Mouse (Mus musculus): Measurements from ENCODE around the gene Obox6.

Obox6 gene

DNA sequence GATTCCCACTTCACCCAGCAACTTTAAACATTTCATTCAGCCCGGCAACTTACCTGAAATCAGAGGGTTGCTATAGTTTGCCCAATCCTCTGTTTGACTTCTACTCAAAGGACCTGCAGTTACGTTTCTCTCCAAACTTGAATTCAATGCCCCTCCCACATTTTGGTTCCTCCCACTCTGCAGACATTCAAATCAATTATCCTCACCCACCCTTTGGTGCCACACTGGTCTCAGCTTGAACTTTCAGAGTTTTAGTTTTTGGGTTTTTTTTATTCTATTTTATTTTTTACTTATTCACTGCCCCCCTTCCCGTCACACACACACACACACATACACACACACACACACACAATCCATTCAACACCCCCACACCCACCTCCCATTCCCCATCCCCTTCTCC, at the start of gene Obox6:
Gene Obox6 (minus strand): TSS at position 101 of the 400 bp plus-strand sequence.
- DNase-seq (ENCODE audit: low spot score): no peak

DNA sequence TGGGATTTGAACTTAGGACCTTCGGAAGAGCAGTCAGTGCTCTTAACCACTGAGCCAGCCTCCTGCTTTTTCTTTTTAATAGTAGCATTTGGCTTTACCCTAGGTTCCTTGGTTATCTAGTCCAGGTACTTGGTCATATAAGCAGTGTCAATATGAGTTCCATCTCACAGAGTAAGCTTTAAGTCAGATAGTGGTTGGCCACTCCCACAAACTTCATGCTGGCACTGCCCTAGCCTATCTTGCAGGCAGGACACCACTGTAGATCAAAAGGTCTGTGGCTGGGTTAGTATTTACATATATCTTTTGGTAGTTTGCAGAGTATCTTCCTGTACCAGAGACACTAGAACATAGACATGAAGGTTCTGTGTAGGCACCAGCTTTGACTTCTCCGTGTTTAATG, 44.6 kb upstream of the Obox6 start:
- DNase-seq (ENCODE audit: low spot score): no peak

DNA sequence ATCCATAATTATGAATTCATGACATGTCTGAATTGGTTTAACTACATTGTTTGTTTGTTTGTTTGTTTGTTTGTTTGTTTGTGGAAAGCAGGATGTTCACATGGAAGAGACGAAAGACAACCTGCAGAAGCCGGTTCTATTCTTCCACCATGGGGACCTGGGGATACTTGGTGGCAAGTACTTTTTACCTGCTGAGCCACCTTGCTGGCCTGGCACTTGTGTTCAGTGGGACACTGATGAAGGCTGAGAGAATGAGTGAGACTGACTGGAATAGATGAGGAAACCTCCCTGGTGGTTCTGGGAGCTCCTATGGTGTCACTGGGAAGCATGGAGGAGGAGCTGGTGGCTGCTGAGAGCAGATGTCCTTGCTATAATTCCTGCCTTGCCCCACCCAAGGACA, 42.8 kb upstream of the Obox6 start, which contains the start of gene Crxos:
Gene Crxos (plus strand): TSS at position 301 of the 400 bp plus-strand sequence.
- no peak for DNase-seq (ENCODE audit: low spot score)

GRCm38 (mm10) chr7:15881831-15882230, 42.4 kb upstream of the Obox6 start:
- no peak for DNase-seq (ENCODE audit: low spot score)

DNA sequence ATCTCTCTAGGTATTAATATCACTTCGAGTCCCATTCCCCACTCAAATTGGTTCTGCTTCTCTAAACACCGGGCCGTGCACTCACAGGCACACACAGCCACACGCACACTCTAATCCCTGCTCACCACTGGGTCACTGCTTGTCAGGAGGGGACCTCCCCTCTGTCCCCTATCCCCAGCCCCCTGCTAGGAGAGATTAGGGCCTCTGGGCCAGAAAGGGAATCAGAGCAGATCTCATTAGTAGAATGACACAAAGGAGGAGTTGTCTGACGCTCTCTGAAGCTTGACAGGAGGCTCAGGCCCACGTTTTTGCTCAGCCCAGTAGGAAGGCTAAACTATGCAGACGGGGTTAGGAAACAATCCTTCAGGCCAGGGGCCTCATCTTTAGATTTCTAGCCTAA, 41.9 kb upstream of the Obox6 start:
- no peak for DNase-seq (ENCODE audit: low spot score)

DNA sequence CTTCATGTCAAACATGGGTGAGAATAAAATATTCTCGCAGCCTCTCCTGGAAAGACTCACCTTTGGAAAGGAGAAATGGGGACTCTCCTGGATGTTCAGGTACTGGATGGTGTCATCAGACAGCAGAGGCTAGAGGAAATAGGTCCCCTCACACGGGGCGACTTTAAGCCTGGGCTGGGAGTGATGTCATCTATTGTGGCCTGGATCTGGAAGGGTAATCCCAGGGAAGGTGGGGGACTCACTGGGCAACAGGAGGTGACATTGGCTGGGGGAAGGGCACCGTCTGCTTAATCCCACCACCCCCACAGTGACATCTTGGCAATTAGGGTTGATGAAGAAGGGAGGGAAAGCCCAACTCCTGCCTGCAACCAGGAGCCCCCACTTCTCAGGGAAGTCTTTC, 40.3 kb upstream of the Obox6 start, which contains the start of gene Crx:
Gene Crx (minus strand): TSS at position 213 of the 400 bp plus-strand sequence.
- no peak for DNase-seq (ENCODE audit: low spot score)

DNA sequence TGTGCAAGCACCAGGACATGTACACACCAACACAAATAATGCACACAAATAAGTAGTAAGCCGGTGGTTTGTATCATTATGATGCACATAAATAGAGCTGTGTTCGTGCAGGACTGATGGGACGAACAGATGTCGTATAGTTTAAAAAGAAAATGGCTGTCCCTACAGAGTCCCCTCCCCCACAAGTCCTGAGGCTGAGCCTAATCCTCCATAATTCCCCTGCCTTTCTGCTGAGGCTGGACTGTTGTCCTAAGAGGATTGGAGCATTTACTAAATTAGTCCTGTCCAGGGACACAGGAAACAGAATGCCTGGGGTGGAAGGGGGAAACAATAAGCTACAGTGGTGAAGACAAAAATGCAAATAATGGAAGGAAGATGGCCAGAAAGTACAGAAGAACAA, 24.6 kb upstream of the Obox6 start:
- no peak for DNase-seq (ENCODE audit: low spot score)

GRCm38 (mm10) chr7:15859657-15860056, 20.2 kb upstream of the Obox6 start:
- DNase-seq (ENCODE audit: low spot score): peak; percentile 29

All from adipocyte (in vitro differentiated cells).